Mouse (Mus musculus) hindbrain, postnatal 0 days (tissue): Measurements from ENCODE around the gene Gm20388. TPM values are rescaled to one million over a fixed set of nuclear protein-coding genes. Genes with fewer than 3 reads are reported as not detected.

Experiments
- ATAC-seq: fragments of 200-750 bp; cut with Nextera tagmentation; 2 replicates; pipeline ENCODE4 v1.8.0; 2017; ENCODE audit warnings: mild to moderate bottlenecking, moderate TSS enrichment, moderate library complexity
- DNase-seq: peaks from one replicate; pipeline ENCODE4 v3.0.0-alpha.2; 2015; ENCODE audit warnings: low spot score
- H3K27ac ChIP-seq: fragments of 300-500 bp; sonication (generic); 2 replicates; pipeline ENCODE4 v1.5.1; 2014; ENCODE audit warnings: mild to moderate bottlenecking
- H3K27me3 ChIP-seq: fragments of 300-500 bp; sonication (generic); 2 replicates; pipeline ENCODE4 v1.6.1; 2014; ENCODE audit warnings: low read length, mixed read lengths; ENCODE audit not compliant: insufficient read depth
- H3K36me3 ChIP-seq: fragments of 300-500 bp; sonication (generic); 2 replicates; pipeline ENCODE4 v1.6.1; 2014; ENCODE audit warnings: low read length, mixed read lengths; ENCODE audit not compliant: insufficient read depth
- H3K4me1 ChIP-seq: fragments of 300-500 bp; sonication (generic); 2 replicates; pipeline ENCODE4 v1.6.1; 2014; ENCODE audit warnings: antibody characterized with exemption, low read length, mixed read lengths; ENCODE audit not compliant: insufficient read depth
- H3K4me2 ChIP-seq: fragments of 300-500 bp; sonication (generic); 2 replicates; pipeline ENCODE4 v1.6.1; 2014; ENCODE audit warnings: low read depth, mild to moderate bottlenecking, low read length, moderate library complexity, mixed read lengths
- H3K4me3 ChIP-seq: fragments of 300-500 bp; sonication (generic); 2 replicates; pipeline ENCODE4 v1.5.1; 2014; ENCODE audit warnings: low read length
- H3K9ac ChIP-seq: fragments of 300-500 bp; sonication (generic); replicated peaks from 2 replicates; pipeline ENCODE4 v1.6.1; 2014; ENCODE audit warnings: mild to moderate bottlenecking, low read length, moderate library complexity, mixed read lengths
- H3K9me3 ChIP-seq: fragments of 300-500 bp; sonication (generic); 2 replicates; pipeline ENCODE4 v1.6.1; 2016; ENCODE audit warnings: low read length, mixed read lengths
- CTCF ChIP-seq: IDR thresholded peaks from 2 replicates; pipeline ENCODE4 v1.5.1; 2016; ENCODE audit warnings: antibody characterized with exemption, control low read depth, low read depth
- WGBS: fragments of 180-500 bp; shearing (Covaris S2); extraction: QIAGEN DNeasy Blood & Tissue Kit; methylation state at CpG from one replicate; pipeline ENCODE4 v1.1.7; 2014; 5-methylcytosine and 5-hydroxymethylcytosine counted together
- polyA plus RNA-seq: library from polyadenylated mRNA; unstranded; fragments of >200 nt; fragmentation: Nextera tagmentation; extraction: Ambion mirVana; gene quantifications from 2 replicates; pipeline ENCODE4 v1.2.1, GENCODE M21; 2015
- total RNA-seq: library from RNA; depleted of rRNA; stranded (reverse); fragments of >200 nt; gene quantifications from 2 replicates; pipeline ENCODE4 v1.2.3, GENCODE M21; 2014

Gene Gm20388
- total and polyA plus RNA-seq, 2 experiments from 2014 or later: 71.3 TPM; not detected in 1

GRCm38 (mm10) chr8:120610824-120611223 lies 700.2 kb downstream of the Gm20388 start:
- Histone ChIP-seq H3K27me3 (no peaks in the 10 kb centered on the region), H3K9ac (no peak overlapping the region), H3K4me2 (no peak overlapping the region), H3K36me3 (no peaks in the 10 kb centered on the region), H3K4me1 (no peaks in the 10 kb centered on the region), H3K9me3 (no peaks in the 10 kb centered on the region), H3K27ac (no peak overlapping the region), H3K4me3 (no peak overlapping the region)
- ATAC-seq (no peak), DNase-seq (no peak)
- no peak for TF ChIP-seq CTCF
- WGBS: 76% methylated on average over 6 of the region's 6 CpGs

GRCm38 (mm10) chr8:120614491-120614890 lies 703.9 kb downstream of the Gm20388 start:
- no peaks in the 10 kb centered on the region for H3K27me3 ChIP-seq
- TF ChIP-seq CTCF: peak; percentile 3; the same call in 1 of the 2 replicates
- ATAC-seq (no peak), DNase-seq (no peak)
- H3K9me3 ChIP-seq: no peaks in the 10 kb centered on the region
- no peak overlapping the region for H3K9ac ChIP-seq
- H3K27ac ChIP-seq: no peak overlapping the region
- no peaks in the 10 kb centered on the region for H3K4me1 ChIP-seq
- WGBS: 86% methylated on average over 3 of the region's 3 CpGs
- no peaks in the 10 kb centered on the region for H3K36me3 ChIP-seq
- no peak overlapping the region for H3K4me3 ChIP-seq
- H3K4me2 ChIP-seq: no peak overlapping the region

GRCm38 (mm10) chr8:120616663-120617626 lies 706.3 kb downstream of the Gm20388 start:
- no peak for TF ChIP-seq CTCF
- no peaks in the 10 kb centered on the region for H3K4me1 ChIP-seq
- 32% methylated on average over 7 of the region's 8 CpGs for WGBS
- DNase-seq (peak; percentile 53), ATAC-seq (no peak; the same call in 1 of the 2 replicates)
- no peak overlapping the region for H3K4me3 ChIP-seq
- H3K9ac ChIP-seq: no peak overlapping the region
- peak overlapping the region; percentile 22; the same call in 1 of the 2 replicates for H3K27ac ChIP-seq
- no peaks in the 10 kb centered on the region for H3K27me3 ChIP-seq
- H3K9me3 ChIP-seq: no peaks in the 10 kb centered on the region
- no peaks in the 10 kb centered on the region for H3K36me3 ChIP-seq
- no peak overlapping the region for H3K4me2 ChIP-seq

GRCm38 (mm10) chr8:120618110-120618509 lies 707.5 kb downstream of the Gm20388 start:
- no peaks in the 10 kb centered on the region for H3K27me3 ChIP-seq
- H3K4me3 ChIP-seq: no peak overlapping the region
- DNase-seq (peak; percentile 80), ATAC-seq (peak; percentile 33)
- H3K36me3 ChIP-seq: no peaks in the 10 kb centered on the region
- WGBS: 0% methylated on average over 6 of the region's 6 CpGs
- H3K9me3 ChIP-seq: no peaks in the 10 kb centered on the region
- no peak overlapping the region for H3K9ac ChIP-seq
- no peak overlapping the region for H3K4me2 ChIP-seq
- no peaks in the 10 kb centered on the region for H3K4me1 ChIP-seq
- no peak overlapping the region for H3K27ac ChIP-seq
- TF ChIP-seq CTCF: peak; percentile 92

GRCm38 (mm10) chr8:120619235-120620180 lies 708.9 kb downstream of the Gm20388 start:
- no peak overlapping the region for H3K4me3 ChIP-seq
- DNase-seq: no peak
- H3K27me3 ChIP-seq: no peaks in the 10 kb centered on the region
- 64% methylated on average over 11 of the region's 11 CpGs for WGBS
- no peak overlapping the region for H3K4me2 ChIP-seq
- no peak for TF ChIP-seq CTCF
- no peaks in the 10 kb centered on the region for H3K9me3 ChIP-seq
- H3K27ac ChIP-seq: peak overlapping the region; percentile 58; the same call in 1 of the 2 replicates
- H3K36me3 ChIP-seq: no peaks in the 10 kb centered on the region
- H3K9ac ChIP-seq: no peak overlapping the region
- peak; percentile 42; the same call in 1 of the 2 replicates for ATAC-seq
- no peaks in the 10 kb centered on the region for H3K4me1 ChIP-seq

GRCm38 (mm10) chr8:120620441-120620840 lies 709.8 kb downstream of the Gm20388 start:
- Histone ChIP-seq H3K9ac (no peak overlapping the region), H3K36me3 (no peaks in the 10 kb centered on the region), H3K27ac (no peak overlapping the region), H3K4me1 (no peaks in the 10 kb centered on the region), H3K27me3 (no peaks in the 10 kb centered on the region), H3K9me3 (no peaks in the 10 kb centered on the region), H3K4me3 (no peak overlapping the region), H3K4me2 (no peak overlapping the region)
- no peak for TF ChIP-seq CTCF
- no peak for DNase-seq
- no peak for ATAC-seq
- WGBS: 66% methylated on average over 7 of the region's 7 CpGs
